Mouse (Mus musculus): ENCODE data around the gene Gm20662. TPM values are rescaled to one million over a fixed set of nuclear protein-coding genes. Genes with fewer than 3 reads are reported as not detected.

Gm20662 gene
- polyA plus RNA-seq, 1 experiment from 2014 or later = 0.46 TPM

GRCm38 (mm10) chr9:107982681-107983346 lies 13.3 kb upstream of the Gm20662 start, which contains the start of gene Gm20661:
Gene Gm20661, plus strand, starts transcription at chr9:107983058.
- 47% methylated on average over 14 of the region's 14 CpGs for WGBS
- Histone ChIP-seq H3K27ac (peak within 1 kb of the TSS; percentile 88), H3K27me3 (ENCODE audit: insufficient read depth, poor library complexity, severe bottlenecking) (peaks cover 24% of the 10 kb centered on the region), H3K4me3 (peak within 1 kb of the TSS; percentile 72), H3K4me1 (replicated peaks) (peaks cover 68% of the 10 kb centered on the region), H3K36me3 (no peaks in the 10 kb centered on the region), H3K9me3 (no peaks in the 10 kb centered on the region)
- DNase-seq (ENCODE audit: low spot score) = peak; percentile 77

- no peaks in the 10 kb centered on the region for H3K9me3 ChIP-seq
- 38% methylated on average over 4 of the region's 4 CpGs for WGBS
- H3K4me3 ChIP-seq = peak overlapping the region; percentile 72
- H3K27me3 ChIP-seq (ENCODE audit: insufficient read depth, poor library complexity, severe bottlenecking) = peaks cover 24% of the 10 kb centered on the region
- peak; percentile 75 for DNase-seq (ENCODE audit: low spot score)
- peaks cover 72% of the 10 kb centered on the region for H3K4me1 ChIP-seq (replicated peaks)
- H3K36me3 ChIP-seq = no peaks in the 10 kb centered on the region
- peak overlapping the region; percentile 88 for H3K27ac ChIP-seq
These were observed 12.7 kb upstream of the Gm20662 start for GRCm38 (mm10) chr9:107983421-107983890.

- peaks cover 24% of the 10 kb centered on the region for H3K27me3 ChIP-seq (ENCODE audit: insufficient read depth, poor library complexity, severe bottlenecking)
- peak overlapping the region; percentile 88 for H3K27ac ChIP-seq
- WGBS = 63% methylated on average over 19 of the region's 19 CpGs
- no peaks in the 10 kb centered on the region for H3K9me3 ChIP-seq
- peak overlapping the region; percentile 72 for H3K4me3 ChIP-seq
- peaks cover 73% of the 10 kb centered on the region for H3K4me1 ChIP-seq (replicated peaks)
- no peaks in the 10 kb centered on the region for H3K36me3 ChIP-seq
- no peak for DNase-seq (ENCODE audit: low spot score)
These were observed 11.9 kb upstream of the Gm20662 start for GRCm38 (mm10) chr9:107984052-107984753.

- no peak for DNase-seq (ENCODE audit: low spot score)
- WGBS = 57% methylated on average over 9 of the region's 9 CpGs
- Histone ChIP-seq H3K36me3 (no peaks in the 10 kb centered on the region), H3K9me3 (no peaks in the 10 kb centered on the region), H3K27me3 (ENCODE audit: insufficient read depth, poor library complexity, severe bottlenecking) (peaks cover 24% of the 10 kb centered on the region), H3K4me3 (peak overlapping the region; percentile 72), H3K4me1 (replicated peaks) (peaks cover 72% of the 10 kb centered on the region), H3K27ac (peak overlapping the region; percentile 88)
These were observed 11.4 kb upstream of the Gm20662 start for GRCm38 (mm10) chr9:107984754-107985055.

GRCm38 (mm10) chr9:107985131-107986119 lies 10.7 kb upstream of the Gm20662 start, which contains the start of gene Inka1:
Gene Inka1, minus strand, starts transcription at chr9:107985879.
- peak; percentile 88 for DNase-seq (ENCODE audit: low spot score)
- H3K36me3 ChIP-seq = no peaks in the 10 kb centered on the region
- no peaks in the 10 kb centered on the region for H3K9me3 ChIP-seq
- 1% methylated on average over 58 of the region's 58 CpGs for WGBS
- peaks cover 24% of the 10 kb centered on the region for H3K27me3 ChIP-seq (ENCODE audit: insufficient read depth, poor library complexity, severe bottlenecking)
- peak within 1 kb of the TSS; percentile 72 for H3K4me3 ChIP-seq
- H3K4me1 ChIP-seq (replicated peaks) = peaks cover 68% of the 10 kb centered on the region
- peak within 1 kb of the TSS; percentile 88 for H3K27ac ChIP-seq

- H3K4me1 ChIP-seq (replicated peaks) = peaks cover 59% of the 10 kb centered on the region
- peaks cover 24% of the 10 kb centered on the region for H3K27me3 ChIP-seq (ENCODE audit: insufficient read depth, poor library complexity, severe bottlenecking)
- H3K9me3 ChIP-seq = no peaks in the 10 kb centered on the region
- H3K4me3 ChIP-seq = peak overlapping the region; percentile 72
- peak; percentile 87 for DNase-seq (ENCODE audit: low spot score)
- WGBS = 6% methylated on average over 18 of the region's 18 CpGs
- no peaks in the 10 kb centered on the region for H3K36me3 ChIP-seq
- 0 out of 2 replicates have a peak overlapping the region, but pooled peaks have one; percentile 88 for H3K27ac ChIP-seq
These were observed 9.8 kb upstream of the Gm20662 start for GRCm38 (mm10) chr9:107986376-107986775.

- H3K27me3 ChIP-seq (ENCODE audit: insufficient read depth, poor library complexity, severe bottlenecking) = peaks cover 24% of the 10 kb centered on the region
- H3K36me3 ChIP-seq = no peaks in the 10 kb centered on the region
- peaks cover 43% of the 10 kb centered on the region for H3K4me1 ChIP-seq (replicated peaks)
- no peak for DNase-seq (ENCODE audit: low spot score)
- H3K27ac ChIP-seq = no peak overlapping the region
- H3K9me3 ChIP-seq = no peaks in the 10 kb centered on the region
- no peak overlapping the region for H3K4me3 ChIP-seq
- WGBS = 70% methylated on average over 3 of the region's 3 CpGs
These were observed 8.2 kb upstream of the Gm20662 start for GRCm38 (mm10) chr9:107987950-107988349.

GRCm38 (mm10) chr9:107992197-107992596 lies 4.0 kb upstream of the Gm20662 start, which contains the start of gene Cdhr4:
Gene Cdhr4, plus strand, starts transcription at chr9:107992497.
- DNase-seq (ENCODE audit: low spot score) = no peak
- H3K4me1 ChIP-seq (replicated peaks) = peaks cover 5% of the 10 kb centered on the region; the same call in 1 of the 2 replicates
- 73% methylated on average over 2 of the region's 2 CpGs for WGBS
- H3K27ac ChIP-seq = no peak within 1 kb of the TSS
- no peaks in the 10 kb centered on the region; the same call in 1 of the 2 replicates for H3K27me3 ChIP-seq (ENCODE audit: insufficient read depth, poor library complexity, severe bottlenecking)
- H3K9me3 ChIP-seq = no peaks in the 10 kb centered on the region
- no peak within 1 kb of the TSS for H3K4me3 ChIP-seq
- no peaks in the 10 kb centered on the region for H3K36me3 ChIP-seq

- 82% methylated on average over 11 of the region's 11 CpGs for WGBS
These were observed 3.1 kb upstream of the Gm20662 start for GRCm38 (mm10) chr9:107993013-107993412.

GRCm38 (mm10) chr9:107994464-107994863 lies 1.7 kb upstream of the Gm20662 start:
- Histone ChIP-seq H3K4me3 (no peak overlapping the region), H3K9me3 (no peaks in the 10 kb centered on the region), H3K36me3 (no peaks in the 10 kb centered on the region), H3K4me1 (replicated peaks) (no peaks in the 10 kb centered on the region), H3K27ac (no peak overlapping the region), H3K27me3 (ENCODE audit: insufficient read depth, poor library complexity, severe bottlenecking) (no peaks in the 10 kb centered on the region)
- 78% methylated on average over 2 of the region's 2 CpGs for WGBS
- DNase-seq (ENCODE audit: low spot score) = no peak

More at GRCm38 (mm10) chr9:107993013-107993412, 3.1 kb upstream of the Gm20662 start:
- Histone ChIP-seq H3K9me3 (no peaks in the 10 kb centered on the region), H3K27ac (no peak overlapping the region), H3K36me3 (no peaks in the 10 kb centered on the region), H3K27me3 (ENCODE audit: insufficient read depth, poor library complexity, severe bottlenecking) (no peaks in the 10 kb centered on the region), H3K4me3 (no peak overlapping the region), H3K4me1 (replicated peaks) (peaks cover 5% of the 10 kb centered on the region; the same call in 1 of the 2 replicates)
- no peak for DNase-seq (ENCODE audit: low spot score)

GRCm38 (mm10) chr9:107995513-107995912 lies 636 bp upstream of the Gm20662 start:
- Histone ChIP-seq H3K27me3 (ENCODE audit: insufficient read depth, poor library complexity, severe bottlenecking) (no peaks in the 10 kb centered on the region), H3K4me1 (replicated peaks) (no peaks in the 10 kb centered on the region), H3K36me3 (no peaks in the 10 kb centered on the region), H3K4me3 (no peak overlapping the region), H3K27ac (no peak overlapping the region), H3K9me3 (no peaks in the 10 kb centered on the region)
- DNase-seq (ENCODE audit: low spot score) = no peak
- WGBS = 95% methylated on average over 21 of the region's 21 CpGs

Data from hindbrain, embryonic 10.5 days (tissue).